Mouse (Mus musculus): Measurements from ENCODE around the gene Sin3a. TPM values are rescaled to one million over a fixed set of nuclear protein-coding genes. Genes with fewer than 3 reads are reported as not detected.

Gene Sin3a
- polyA plus RNA-seq, 1 experiment from 2014 or later = 62.5 TPM

DNA sequence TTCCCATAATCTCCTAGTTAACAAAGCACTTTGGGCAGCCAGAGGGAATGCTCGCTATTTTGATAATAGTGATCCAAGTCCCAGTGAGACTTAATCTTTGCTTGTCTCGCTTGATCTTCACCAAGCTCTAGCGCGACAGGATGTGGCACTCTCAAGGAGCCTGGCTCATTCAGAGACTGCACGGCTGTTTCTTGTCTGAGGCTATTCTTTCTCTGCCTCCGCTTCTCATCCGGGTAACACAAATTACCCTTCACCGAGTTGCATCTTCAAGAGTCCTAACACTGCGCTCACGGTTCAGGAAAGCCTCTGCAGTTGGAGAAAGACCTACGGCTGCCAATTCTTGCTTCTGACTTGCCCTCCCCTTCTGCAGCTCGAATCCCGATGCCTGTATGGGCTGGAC, 85.7 kb downstream of the Sin3a start:
- H3K36me3 ChIP-seq = peaks cover 13% of the 10 kb centered on the region; the same call in 1 of the 2 replicates
- no peaks in the 10 kb centered on the region for H3K9me3 ChIP-seq (replicated peaks)
- H3K4me1 ChIP-seq = peaks cover 19% of the 10 kb centered on the region
- H3K4me3 ChIP-seq = peak overlapping the region; percentile 90
- peak overlapping the region; percentile 88 for H3K27ac ChIP-seq
- no peaks in the 10 kb centered on the region for H3K27me3 ChIP-seq (ENCODE audit: low read depth, poor library complexity, severe bottlenecking)
- no peak for DNase-seq (ENCODE audit: low spot score)
- WGBS = 39% methylated on average over 13 of the region's 13 CpGs

DNA sequence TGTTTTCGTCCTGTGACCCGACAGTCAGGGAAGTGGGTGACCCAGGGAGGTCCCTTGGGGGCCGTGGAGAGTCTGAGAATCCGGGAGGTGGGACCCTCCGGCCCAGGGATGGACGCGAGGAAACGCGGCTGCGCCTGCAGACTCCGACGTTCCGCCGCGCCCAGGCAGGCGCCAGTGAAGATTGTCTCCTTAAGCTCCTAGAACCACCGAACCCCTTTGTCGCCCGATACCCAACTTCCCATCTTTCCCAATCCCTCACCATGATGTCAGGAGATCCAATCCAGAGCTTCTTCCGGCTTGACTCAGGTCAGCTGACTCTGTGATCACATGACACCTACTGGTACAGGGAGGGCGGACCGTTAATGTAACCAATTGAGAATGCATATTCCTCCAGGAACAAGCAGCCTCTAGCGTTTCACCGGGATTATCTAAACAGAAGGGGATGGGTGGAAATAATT, 86.2 kb downstream of the Sin3a start, which contains the start of gene Commd4:
Commd4 (minus strand) TSS at position 319 of the 458 bp plus-strand sequence.
- no peaks in the 10 kb centered on the region for H3K27me3 ChIP-seq (ENCODE audit: low read depth, poor library complexity, severe bottlenecking)
- DNase-seq (ENCODE audit: low spot score) = peak; percentile 95
- peak within 1 kb of the TSS; percentile 88 for H3K27ac ChIP-seq
- H3K36me3 ChIP-seq = peaks cover 13% of the 10 kb centered on the region; the same call in 1 of the 2 replicates
- under 1% methylated on average over 24 of the region's 24 CpGs for WGBS
- H3K4me3 ChIP-seq = peak within 1 kb of the TSS; percentile 90
- peaks cover 19% of the 10 kb centered on the region for H3K4me1 ChIP-seq
- no peaks in the 10 kb centered on the region for H3K9me3 ChIP-seq (replicated peaks)

DNA sequence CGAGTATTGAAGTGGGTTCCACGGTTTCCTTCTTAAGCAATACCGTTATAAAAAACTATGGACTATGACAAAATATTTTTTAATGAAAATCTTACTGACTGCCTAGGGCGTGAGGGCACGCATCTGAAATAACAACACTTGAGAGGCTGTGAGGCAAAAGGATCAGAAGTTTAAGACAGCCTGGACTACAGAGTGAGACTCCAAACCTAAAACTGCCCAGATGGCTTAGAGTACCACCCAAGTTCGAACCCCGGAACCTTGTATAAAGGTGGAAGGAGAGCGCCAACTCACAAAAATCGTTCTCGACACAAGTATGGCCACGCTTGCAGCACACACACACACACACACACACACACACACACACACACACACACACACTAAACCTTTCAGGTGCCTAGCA, 86.7 kb downstream of the Sin3a start:
- H3K4me1 ChIP-seq = peaks cover 19% of the 10 kb centered on the region
- H3K4me3 ChIP-seq = peak overlapping the region; percentile 90
- peaks cover 13% of the 10 kb centered on the region; the same call in 1 of the 2 replicates for H3K36me3 ChIP-seq
- H3K27ac ChIP-seq = peak overlapping the region; percentile 88
- WGBS = 38% methylated on average over 11 of the region's 11 CpGs
- H3K27me3 ChIP-seq (ENCODE audit: low read depth, poor library complexity, severe bottlenecking) = no peaks in the 10 kb centered on the region
- no peaks in the 10 kb centered on the region for H3K9me3 ChIP-seq (replicated peaks)
- no peak for DNase-seq (ENCODE audit: low spot score)

DNA sequence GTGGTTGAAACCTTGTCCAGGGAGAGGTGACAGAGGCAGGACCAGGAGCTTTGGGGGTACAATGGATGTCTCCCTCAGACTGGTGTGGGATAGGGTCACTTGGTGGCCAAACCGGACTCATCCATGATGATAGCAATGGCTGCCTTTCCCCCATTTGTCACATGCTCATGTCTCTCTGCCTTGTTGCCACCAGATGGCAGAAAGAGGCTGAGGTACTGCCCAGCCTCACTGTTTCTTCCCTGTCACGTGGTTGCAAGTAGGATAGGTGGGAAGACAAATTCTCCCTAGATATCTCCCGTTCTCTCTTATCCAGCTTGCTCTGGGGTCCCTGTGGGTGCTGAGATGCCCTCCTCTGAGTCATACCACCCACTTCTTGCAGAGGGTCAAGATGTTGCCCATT, 90.7 kb downstream of the Sin3a start:
- 23% methylated on average over 3 of the region's 3 CpGs for whole genome bisulfite sequencing
- Histone ChIP-seq H3K27ac (no peak overlapping the region), H3K36me3 (no peaks in the 10 kb centered on the region), H3K9me3 (replicated peaks) (no peaks in the 10 kb centered on the region), H3K27me3 (ENCODE audit: low read depth, poor library complexity, severe bottlenecking) (no peaks in the 10 kb centered on the region), H3K4me3 (no peak overlapping the region), H3K4me1 (peaks cover 9% of the 10 kb centered on the region)
- DNase-seq (ENCODE audit: low spot score) = peak; percentile 30

DNA sequence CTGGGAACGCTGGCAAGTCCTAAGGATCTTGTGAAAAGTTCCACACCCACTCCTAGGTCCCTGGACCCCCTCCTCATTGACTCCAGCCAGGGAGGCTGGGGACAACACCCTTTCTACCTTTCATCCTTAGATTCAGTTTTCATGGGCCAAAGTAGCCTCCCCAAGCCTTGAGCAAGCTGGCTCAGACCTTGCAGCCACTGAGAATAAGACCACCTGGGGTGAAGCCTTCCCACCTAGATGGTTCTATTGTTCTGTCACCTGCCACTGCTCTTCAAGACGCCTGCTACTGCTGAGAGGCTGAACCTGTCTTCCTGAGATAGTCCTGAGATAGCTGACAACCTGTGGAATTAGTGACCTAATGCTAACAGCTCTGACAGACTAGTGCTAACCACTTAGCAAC, 91.3 kb downstream of the Sin3a start:
- 41% methylated on average over 2 of the region's 2 CpGs for WGBS

DNA sequence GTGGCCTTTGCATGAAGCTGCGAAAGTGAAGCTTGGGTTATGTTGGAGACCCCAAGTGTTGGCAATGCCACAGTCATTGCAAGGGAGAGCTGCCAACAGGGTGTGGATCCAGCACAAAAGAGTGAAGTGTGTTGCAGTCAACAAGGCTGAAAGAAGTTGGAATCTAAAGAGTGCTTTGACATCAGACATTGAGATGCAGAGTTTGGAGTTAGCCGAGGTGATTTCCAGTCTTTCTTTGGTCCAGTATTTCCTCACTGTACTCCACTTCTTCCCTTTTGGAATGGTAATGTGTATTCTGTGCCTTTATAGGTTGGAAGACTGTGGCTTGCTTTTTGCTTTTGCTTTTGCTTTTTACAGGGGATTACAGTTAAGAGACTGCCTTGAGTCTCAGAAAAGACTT, 94.3 kb downstream of the Sin3a start:
- Histone ChIP-seq H3K27me3 (ENCODE audit: low read depth, poor library complexity, severe bottlenecking) (no peaks in the 10 kb centered on the region), H3K9me3 (replicated peaks) (no peaks in the 10 kb centered on the region), H3K27ac (no peak overlapping the region), H3K36me3 (no peaks in the 10 kb centered on the region), H3K4me3 (no peak overlapping the region), H3K4me1 (no peaks in the 10 kb centered on the region)
- WGBS = 92% methylated on average over 2 of the region's 2 CpGs
- DNase-seq (ENCODE audit: low spot score) = no peak

More for the DNA sequence above, 91.3 kb downstream of the Sin3a start:
- no peaks in the 10 kb centered on the region for H3K9me3 ChIP-seq (replicated peaks)
- H3K27me3 ChIP-seq (ENCODE audit: low read depth, poor library complexity, severe bottlenecking) = no peaks in the 10 kb centered on the region
- H3K36me3 ChIP-seq = no peaks in the 10 kb centered on the region
- no peak overlapping the region for H3K4me3 ChIP-seq
- H3K4me1 ChIP-seq = peaks cover 5% of the 10 kb centered on the region; the same call in 1 of the 2 replicates
- DNase-seq (ENCODE audit: low spot score) = no peak
- no peak overlapping the region for H3K27ac ChIP-seq

DNA sequence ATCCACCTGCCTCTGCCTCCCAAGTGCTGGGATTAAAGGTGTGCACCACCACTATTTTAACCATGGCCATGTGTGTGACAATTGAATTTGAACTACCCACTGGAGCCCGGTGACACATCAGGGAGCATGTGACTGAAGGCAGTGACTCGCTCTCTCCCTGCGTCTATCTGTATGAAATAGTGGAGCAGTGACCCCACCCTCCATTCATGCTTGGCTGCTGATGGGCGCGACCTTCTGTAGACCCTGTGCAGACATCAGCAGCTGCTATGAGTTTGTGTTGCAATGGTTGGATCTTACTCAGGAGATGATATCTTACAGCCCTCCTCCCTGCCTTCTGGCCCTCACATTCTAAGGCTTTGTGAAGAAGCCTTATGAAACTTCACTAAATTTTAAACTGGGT, 96.6 kb downstream of the Sin3a start:
- H3K9me3 ChIP-seq (replicated peaks) = no peaks in the 10 kb centered on the region
- H3K4me3 ChIP-seq = no peak overlapping the region
- no peaks in the 10 kb centered on the region for H3K36me3 ChIP-seq
- DNase-seq (ENCODE audit: low spot score) = no peak
- H3K27ac ChIP-seq = no peak overlapping the region
- no peaks in the 10 kb centered on the region for H3K27me3 ChIP-seq (ENCODE audit: low read depth, poor library complexity, severe bottlenecking)
- H3K4me1 ChIP-seq = no peaks in the 10 kb centered on the region
- WGBS = 87% methylated on average over 5 of the region's 5 CpGs

Other genes with a start within 250 kb of the Sin3a start
- 0.35 TPM in 1 of 2 replicates, not detected in the other for gene Odf3l1, start 207.4 kb upstream of the Sin3a start, polyA plus RNA-seq (2016; fragmentation: Nextera tagmentation; extraction: Ambion mirVana)
- 2.1 and 5.0 TPM in 2 replicates for gene Cspg4, start 207.0 kb upstream of the Sin3a start, polyA plus RNA-seq (2016; fragmentation: Nextera tagmentation; extraction: Ambion mirVana)
- gene Snx33, start 143.7 kb upstream of the Sin3a start, polyA plus RNA-seq (2016; fragmentation: Nextera tagmentation; extraction: Ambion mirVana) = 9.3 and 11.6 TPM in 2 replicates
- gene Imp3, start 134.6 kb upstream of the Sin3a start, polyA plus RNA-seq (2016; fragmentation: Nextera tagmentation; extraction: Ambion mirVana) = 70.5 and 77.9 TPM in 2 replicates
- gene Snupn, start 121.2 kb upstream of the Sin3a start, polyA plus RNA-seq (2016; fragmentation: Nextera tagmentation; extraction: Ambion mirVana) = 27.0 and 31.6 TPM in 2 replicates
- gene Ptpn9, start 77.1 kb upstream of the Sin3a start, polyA plus RNA-seq (2016; fragmentation: Nextera tagmentation; extraction: Ambion mirVana) = 24.6 and 27.6 TPM in 2 replicates
- gene Man2c1, start 58.6 kb downstream of the Sin3a start, polyA plus RNA-seq (2016; fragmentation: Nextera tagmentation; extraction: Ambion mirVana) = 62.2 and 72.1 TPM in 2 replicates
- 6.1 and 6.9 TPM in 2 replicates for gene Neil1, start 76.3 kb downstream of the Sin3a start, polyA plus RNA-seq (2016; fragmentation: Nextera tagmentation; extraction: Ambion mirVana)
- gene Commd4, start 86.3 kb downstream of the Sin3a start, polyA plus RNA-seq (2016; fragmentation: Nextera tagmentation; extraction: Ambion mirVana) = 106 and 107 TPM in 2 replicates
- not detected in 2 replicates for gene Trcg1, start 164.5 kb downstream of the Sin3a start, polyA plus RNA-seq (2016; fragmentation: Nextera tagmentation; extraction: Ambion mirVana)
- gene 1700017B05Rik, start 190.6 kb downstream of the Sin3a start, polyA plus RNA-seq (2016; fragmentation: Nextera tagmentation; extraction: Ambion mirVana) = 17.7 and 19.2 TPM in 2 replicates